Mouse (Mus musculus) bone marrow macrophage, adult 2 months (primary cell): ENCODE results near the gene Depdc1b.

Experiments used
- CTCF ChIP-seq: IDR thresholded peaks from 2 replicates; pipeline ENCODE4 v1.5.1; 2012; ENCODE audit warnings: low read depth, mild to moderate bottlenecking, low read length, moderate library complexity
- POLR2A ChIP-seq: IDR thresholded peaks from 2 replicates; pipeline ENCODE4 v1.6.1; 2012; ENCODE audit warnings: mild to moderate bottlenecking, low read depth, low read length, borderline replicate concordance

- no peak for TF ChIP-seq POLR2A
- TF ChIP-seq CTCF = no peak
Observed at GRCm38 (mm10) chr13:108297350-108298093, 18.6 kb upstream of the Depdc1b start.
